Mouse (Mus musculus) cerebellum, adult 2 months (tissue): ENCODE measurements around the gene Bfsp1.

ENCODE experiments used
- CTCF ChIP-seq: fragments of 200-500 bp; IDR thresholded peaks from 2 replicates; pipeline ENCODE4 v1.5.1; 2011; ENCODE audit warnings: low read depth, mild to moderate bottlenecking, control low read depth, low read length, moderate library complexity, borderline replicate concordance; ENCODE audit not compliant: insufficient read depth
- POLR2A ChIP-seq: fragments of 200-500 bp; IDR thresholded peaks from 2 replicates; pipeline ENCODE4 v1.6.1; 2011; ENCODE audit warnings: low read length, control low read depth, borderline replicate concordance; ENCODE audit not compliant: insufficient read depth

DNA sequence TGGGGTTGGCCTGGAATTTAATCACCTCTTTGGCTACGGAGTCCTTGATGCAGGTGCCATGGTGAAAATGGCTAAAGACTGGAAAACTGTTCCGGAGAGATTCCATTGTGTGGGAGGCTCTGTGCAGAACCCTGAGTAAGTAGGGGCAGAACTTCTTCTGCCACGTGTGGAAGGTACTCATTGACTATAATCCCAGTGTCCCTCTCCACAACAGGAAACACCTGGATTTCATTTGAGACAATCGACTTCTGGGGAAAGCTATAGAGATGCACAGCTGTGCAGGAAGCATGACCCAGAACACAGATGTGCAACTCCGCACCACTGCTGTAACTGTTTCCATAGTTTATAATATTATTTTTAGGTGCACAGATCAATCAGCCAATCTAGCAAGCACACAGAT lies 61.9 kb downstream of the Bfsp1 start:
- no peak for TF ChIP-seq CTCF
- TF ChIP-seq POLR2A, result no peak
